Mouse (Mus musculus): ENCODE results near the gene Gm21992.
A peak's percentile ranks its signal among the peaks of the same experiment; 100 is the strongest.

DNA sequence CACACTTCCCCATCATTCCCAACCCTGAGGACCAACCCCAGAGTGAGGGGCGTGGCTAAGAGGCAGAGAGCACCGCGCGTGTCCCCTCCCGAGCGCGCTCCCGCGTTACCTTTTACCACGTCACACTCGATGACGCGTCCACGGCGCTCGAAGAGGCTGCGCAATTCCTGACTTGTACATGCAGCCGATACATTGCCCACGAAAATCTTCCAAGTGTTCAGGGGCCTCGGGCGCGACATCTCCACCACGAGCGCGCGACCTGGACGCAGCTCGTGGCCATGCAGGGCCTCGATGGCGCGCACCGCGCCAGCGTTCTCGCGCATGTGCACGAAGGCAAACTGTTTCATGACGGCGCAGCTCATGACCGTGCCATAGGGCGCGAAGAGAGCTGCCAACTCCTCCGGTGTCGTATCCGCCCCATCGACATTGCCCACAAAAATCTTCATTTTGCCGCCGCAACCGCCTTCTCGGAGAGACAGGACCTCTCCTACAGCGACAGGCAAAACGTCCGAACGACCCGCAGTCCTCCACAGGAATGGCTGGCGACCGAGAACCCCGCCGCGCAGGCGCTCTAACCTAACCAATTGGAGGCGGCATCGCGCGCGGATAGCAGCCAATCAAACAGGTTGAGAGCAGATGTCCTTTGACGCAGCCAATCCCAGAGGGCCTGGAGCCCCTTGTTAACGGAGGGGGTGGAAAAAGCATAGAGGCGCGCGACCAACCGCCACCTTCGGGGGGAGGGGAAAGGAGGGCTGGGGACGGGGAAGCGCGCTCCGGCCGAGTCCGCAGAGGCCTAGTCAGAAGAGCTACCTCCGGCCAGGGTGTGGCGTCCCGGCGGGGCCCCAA is at the start of gene Gm21992, which contains the start of gene Rbm14:
- TF ChIP-seq CTCF (IDR thresholded peaks at IDR 0.05; ENCODE audit: extremely low read depth, insufficient read depth, low read length) (no peak), POLR2A (IDR thresholded peaks at IDR 0.05; ENCODE audit: extremely low read depth, insufficient read depth, low read length) (peak; percentile 97)

All from cortical plate, adult 2 months (tissue).